Mouse (Mus musculus): ENCODE data around the gene Krt36. TPM values are rescaled to one million over a fixed set of nuclear protein-coding genes. Genes with fewer than 3 reads are reported as not detected.
A peak's percentile ranks its signal among the peaks of the same experiment; 100 is the strongest.

The Krt36 gene
- total RNA-seq, 1 experiment, result 0.13 TPM

GRCm38 (mm10) chr11:100145104-100145503 lies 39.7 kb upstream of the Krt36 start:
- Histone ChIP-seq H3K4me1 (ENCODE audit: control insufficient read depth in 2 of 2, insufficient read depth in 2 of 2, low read length in 2 of 2, poor library complexity in 1 of 2) (peaks cover 3 to 4% of the 10 kb centered on the region in 2 experiments; a peak in 2 of 4 replicates), H3K9ac (ENCODE audit: insufficient read depth, low read depth, low read length, poor library complexity, severe bottlenecking) (no peak overlapping the region), H3K9me3 (ENCODE audit: control insufficient read depth, insufficient read depth, low read depth, low read length) (no peaks in the 10 kb centered on the region), H3K36me3 (ENCODE audit: control insufficient read depth, insufficient read depth, low read length, poor library complexity, severe bottlenecking) (no peaks in the 10 kb centered on the region), H3K4me3 (ENCODE audit: insufficient read depth in 1 of 2, low read depth in 1 of 2, low read length in 2 of 2, poor library complexity in 1 of 2, severe bottlenecking in 1 of 2) (peak overlapping the region; percentile 62 to 66), H3K27ac (ENCODE audit: insufficient read depth, low read depth, low read length, poor library complexity, severe bottlenecking) (no peak overlapping the region)
- in situ Hi-C loops (cut with MboI; ENCODE audit: low sequenced_read_pairs in 2 of 2, unreplicated experiment in 2 of 2), result no loop called here
- DNase-seq (ENCODE audit: low read depth, low spot score), result no peak
- TF ChIP-seq ZNF384 (IDR thresholded peaks at IDR 0.05; ENCODE audit: low read depth, low read length) (no peak), ZC3H11A (IDR thresholded peaks at IDR 0.05; ENCODE audit: borderline replicate concordance, low read depth, low read length) (no peak), MAFK (IDR thresholded peaks at IDR 0.05; ENCODE audit: insufficient read depth, low read depth, low read length) (no peak), HCFC1 (IDR thresholded peaks at IDR 0.05; ENCODE audit: borderline replicate concordance, insufficient read depth, low read length) (no peak), CHD2 (IDR thresholded peaks at IDR 0.05; ENCODE audit: low read depth, low read length) (no peak)

- no peak overlapping the region for H3K27ac ChIP-seq (ENCODE audit: insufficient read depth, low read depth, low read length, poor library complexity, severe bottlenecking)
- H3K9me3 ChIP-seq (ENCODE audit: control insufficient read depth, insufficient read depth, low read depth, low read length), result no peaks in the 10 kb centered on the region
- no peak for DNase-seq (ENCODE audit: low read depth, low spot score)
- no peaks in the 10 kb centered on the region for H3K36me3 ChIP-seq (ENCODE audit: control insufficient read depth, insufficient read depth, low read length, poor library complexity, severe bottlenecking)
- in situ Hi-C loops (cut with MboI; ENCODE audit: low sequenced_read_pairs in 2 of 2, unreplicated experiment in 2 of 2), result no loop called here
- peaks cover 0 to 6% of the 10 kb centered on the region in 2 experiments; a peak in 1 of 4 replicates for H3K4me1 ChIP-seq (ENCODE audit: control insufficient read depth in 2 of 2, insufficient read depth in 2 of 2, low read length in 2 of 2, poor library complexity in 1 of 2)
- H3K4me3 ChIP-seq (ENCODE audit: insufficient read depth in 1 of 2, low read depth in 1 of 2, low read length in 2 of 2, poor library complexity in 1 of 2, severe bottlenecking in 1 of 2), result no peak overlapping the region
- TF ChIP-seq HCFC1 (IDR thresholded peaks at IDR 0.05; ENCODE audit: borderline replicate concordance, insufficient read depth, low read length) (no peak), MAFK (IDR thresholded peaks at IDR 0.05; ENCODE audit: insufficient read depth, low read depth, low read length) (no peak), CHD2 (IDR thresholded peaks at IDR 0.05; ENCODE audit: low read depth, low read length) (no peak), ZNF384 (IDR thresholded peaks at IDR 0.05; ENCODE audit: low read depth, low read length) (no peak), ZC3H11A (IDR thresholded peaks at IDR 0.05; ENCODE audit: borderline replicate concordance, low read depth, low read length) (no peak)
- H3K9ac ChIP-seq (ENCODE audit: insufficient read depth, low read depth, low read length, poor library complexity, severe bottlenecking), result no peak overlapping the region
These were observed 35.5 kb upstream of the Krt36 start for GRCm38 (mm10) chr11:100140966-100141365.

GRCm38 (mm10) chr11:100139391-100139790 lies 34.0 kb upstream of the Krt36 start:
- DNase-seq (ENCODE audit: low read depth, low spot score), result no peak
- TF ChIP-seq HCFC1 (IDR thresholded peaks at IDR 0.05; ENCODE audit: borderline replicate concordance, insufficient read depth, low read length) (no peak), ZNF384 (IDR thresholded peaks at IDR 0.05; ENCODE audit: low read depth, low read length) (no peak), ZC3H11A (IDR thresholded peaks at IDR 0.05; ENCODE audit: borderline replicate concordance, low read depth, low read length) (no peak), MAFK (IDR thresholded peaks at IDR 0.05; ENCODE audit: insufficient read depth, low read depth, low read length) (no peak), CHD2 (IDR thresholded peaks at IDR 0.05; ENCODE audit: low read depth, low read length) (no peak)
- no peak overlapping the region for H3K9ac ChIP-seq (ENCODE audit: insufficient read depth, low read depth, low read length, poor library complexity, severe bottlenecking)
- H3K4me1 ChIP-seq (ENCODE audit: control insufficient read depth in 2 of 2, insufficient read depth in 2 of 2, low read length in 2 of 2, poor library complexity in 1 of 2), result peaks cover 0 to 4% of the 10 kb centered on the region in 2 experiments; a peak in 1 of 4 replicates
- H3K9me3 ChIP-seq (ENCODE audit: control insufficient read depth, insufficient read depth, low read depth, low read length), result no peaks in the 10 kb centered on the region
- H3K36me3 ChIP-seq (ENCODE audit: control insufficient read depth, insufficient read depth, low read length, poor library complexity, severe bottlenecking), result no peaks in the 10 kb centered on the region
- H3K4me3 ChIP-seq (ENCODE audit: insufficient read depth in 1 of 2, low read depth in 1 of 2, low read length in 2 of 2, poor library complexity in 1 of 2, severe bottlenecking in 1 of 2), result no peak overlapping the region
- H3K27ac ChIP-seq (ENCODE audit: insufficient read depth, low read depth, low read length, poor library complexity, severe bottlenecking), result no peak overlapping the region
- in situ Hi-C loops (cut with MboI; ENCODE audit: low sequenced_read_pairs in 2 of 2, unreplicated experiment in 2 of 2), result no loop called here

- TF ChIP-seq ZNF384 (IDR thresholded peaks at IDR 0.05; ENCODE audit: low read depth, low read length) (no peak), HCFC1 (IDR thresholded peaks at IDR 0.05; ENCODE audit: borderline replicate concordance, insufficient read depth, low read length) (no peak), CHD2 (IDR thresholded peaks at IDR 0.05; ENCODE audit: low read depth, low read length) (no peak), MAFK (IDR thresholded peaks at IDR 0.05; ENCODE audit: insufficient read depth, low read depth, low read length) (no peak), ZC3H11A (IDR thresholded peaks at IDR 0.05; ENCODE audit: borderline replicate concordance, low read depth, low read length) (no peak)
- no peak for DNase-seq (ENCODE audit: low read depth, low spot score)
- no peak overlapping the region for H3K9ac ChIP-seq (ENCODE audit: insufficient read depth, low read depth, low read length, poor library complexity, severe bottlenecking)
- no peaks in the 10 kb centered on the region for H3K9me3 ChIP-seq (ENCODE audit: control insufficient read depth, insufficient read depth, low read depth, low read length)
- in situ Hi-C loops (cut with MboI; ENCODE audit: low sequenced_read_pairs in 2 of 2, unreplicated experiment in 2 of 2), result no loop called here
- H3K4me3 ChIP-seq (ENCODE audit: insufficient read depth in 1 of 2, low read depth in 1 of 2, low read length in 2 of 2, poor library complexity in 1 of 2, severe bottlenecking in 1 of 2), result no peak overlapping the region
- H3K4me1 ChIP-seq (ENCODE audit: control insufficient read depth in 2 of 2, insufficient read depth in 2 of 2, low read length in 2 of 2, poor library complexity in 1 of 2), result 0 out of 4 replicates have a peak, but pooled peaks cover 0 to 4% of the 10 kb centered on the region in 2 experiments
- H3K36me3 ChIP-seq (ENCODE audit: control insufficient read depth, insufficient read depth, low read length, poor library complexity, severe bottlenecking), result no peaks in the 10 kb centered on the region
- no peak overlapping the region for H3K27ac ChIP-seq (ENCODE audit: insufficient read depth, low read depth, low read length, poor library complexity, severe bottlenecking)
These were observed 33.4 kb upstream of the Krt36 start for GRCm38 (mm10) chr11:100138809-100139208.
